Mouse (Mus musculus): ENCODE results near the gene Cmah.

DNA sequence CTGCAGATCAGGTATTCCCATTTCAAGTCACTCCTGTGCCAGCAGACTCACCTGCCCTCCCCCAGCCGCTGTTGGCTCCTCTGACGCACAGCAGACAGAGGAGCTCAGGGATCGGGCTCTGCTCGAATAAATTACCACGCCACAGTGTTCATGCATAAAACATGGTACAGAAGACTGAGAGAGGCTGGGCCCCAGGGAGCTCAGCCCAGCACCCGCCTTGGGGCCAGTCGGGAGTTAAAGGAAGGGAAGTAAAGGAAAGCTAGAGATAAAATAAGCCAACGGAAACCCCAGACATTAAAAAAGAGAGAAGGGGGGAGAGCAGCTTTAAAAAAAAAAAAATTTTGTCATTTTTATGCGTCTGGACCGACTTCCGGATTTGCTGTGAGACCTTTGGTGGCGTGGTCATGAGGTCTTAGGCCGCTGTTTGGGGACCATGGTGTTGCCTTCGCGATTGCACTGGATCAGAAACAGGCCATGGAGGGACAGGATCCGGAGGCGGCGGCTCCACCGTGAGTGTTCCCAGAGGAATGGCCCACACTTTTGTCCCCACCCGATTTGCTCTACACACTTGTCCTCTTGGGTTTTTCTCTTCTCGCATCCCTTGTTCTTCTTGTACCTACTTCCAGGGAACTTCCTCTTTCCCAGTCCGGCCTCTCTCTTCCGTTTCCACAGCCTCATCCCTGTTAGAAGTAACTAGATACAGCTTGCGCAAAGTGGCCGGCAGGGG lies 174.1 kb downstream of the Cmah start:
- no peak for TF ChIP-seq POLR2A (IDR thresholded peaks at IDR 0.05; ENCODE audit: control insufficient read depth, low read depth, low read length)
- TF ChIP-seq CTCF (IDR thresholded peaks at IDR 0.05; ENCODE audit: control insufficient read depth, insufficient read depth, insufficient replicate concordance, low read depth, low read length) = no peak
